Mouse (Mus musculus): Measurements from ENCODE around the gene Tnxb. TPM values are rescaled to one million over a fixed set of nuclear protein-coding genes. Genes with fewer than 3 reads are reported as not detected.
A peak's percentile ranks its signal among the peaks of the same experiment; 100 is the strongest.

Tnxb gene
- total and polyA plus RNA-seq, 3 experiments, result 27.3 to 28.8 (median 28.5) TPM

GRCm38 (mm10) chr17:34627093-34627942, 43.0 kb upstream of the Tnxb start:
- DNase-seq, result peak; percentile 89 to 91
- intact Hi-C loops (cut with DNase I), result loop anchor here (2.0 kb wide), 2 partner anchors 21 to 63 kb away; partner anchors contain the start of gene Notch4
- H3K4me3 ChIP-seq, result peak overlapping the region; percentile 73
- TF ChIP-seq CTCF (IDR thresholded peaks at IDR 0.05) (no peak), POLR2A (IDR thresholded peaks at IDR 0.05; ENCODE audit: insufficient read depth, low read depth, low read length) (peak; percentile 67; the same call in 1 of the 2 replicates), EP300 (IDR thresholded peaks at IDR 0.05; ENCODE audit: insufficient read depth, low read depth, low read length) (no peak)
- H3K79me2 ChIP-seq (replicated peaks; ENCODE audit: control insufficient read depth, insufficient read depth, low read length), result no peaks in the 10 kb centered on the region
- H3K36me3 ChIP-seq (ENCODE audit: control insufficient read depth, insufficient read depth, low read length), result no peaks in the 10 kb centered on the region
- peak overlapping the region; percentile 88 for H3K9ac ChIP-seq (ENCODE audit: low read depth, low read length)
- H3K4me1 ChIP-seq (ENCODE audit: control insufficient read depth, insufficient read depth, low read length), result peaks cover 5% of the 10 kb centered on the region
- H3K27me3 ChIP-seq (ENCODE audit: control insufficient read depth, insufficient read depth, low read length), result no peaks in the 10 kb centered on the region
- WGBS, result under 1% methylated on average over 41 of the region's 45 CpGs
- peak overlapping the region; percentile 95 for H3K27ac ChIP-seq

- DNase-seq, result peak; percentile 76 to 78
- peaks cover 5% of the 10 kb centered on the region for H3K4me1 ChIP-seq (ENCODE audit: control insufficient read depth, insufficient read depth, low read length)
- no peaks in the 10 kb centered on the region for H3K36me3 ChIP-seq (ENCODE audit: control insufficient read depth, insufficient read depth, low read length)
- H3K79me2 ChIP-seq (replicated peaks; ENCODE audit: control insufficient read depth, insufficient read depth, low read length), result no peaks in the 10 kb centered on the region
- TF ChIP-seq POLR2A (IDR thresholded peaks at IDR 0.05; ENCODE audit: insufficient read depth, low read depth, low read length), result no peak
- TF ChIP-seq CTCF (IDR thresholded peaks at IDR 0.05), result no peak
- TF ChIP-seq EP300 (IDR thresholded peaks at IDR 0.05; ENCODE audit: insufficient read depth, low read depth, low read length), result no peak
- peak within 1 kb of the TSS; percentile 73 for H3K4me3 ChIP-seq
- H3K9ac ChIP-seq (ENCODE audit: low read depth, low read length), result peak within 1 kb of the TSS; percentile 88
- H3K27ac ChIP-seq, result peak within 1 kb of the TSS; percentile 95
- no peaks in the 10 kb centered on the region for H3K27me3 ChIP-seq (ENCODE audit: control insufficient read depth, insufficient read depth, low read length)
- WGBS, result 2% methylated on average over 29 of the region's 29 CpGs
- intact Hi-C loops (cut with DNase I), result loop anchor here (1.0 to 2.0 kb wide), 3 partner anchors 16 to 63 kb away; partner anchors contain the start of genes Fkbpl and Notch4
Observed at GRCm38 (mm10) chr17:34627943-34628643, 42.2 kb upstream of the Tnxb start, which contains the start of gene Ppt2. Gene Ppt2 (minus strand): TSS chr17:34628510.

GRCm38 (mm10) chr17:34628644-34628967, 41.7 kb upstream of the Tnxb start:
- intact Hi-C loops (cut with DNase I), result loop anchor here (1.0 kb wide), 1 partner anchor 16 kb away; the partner anchor contains the start of gene Fkbpl
- Histone ChIP-seq H3K4me1 (ENCODE audit: control insufficient read depth, insufficient read depth, low read length) (peaks cover 5% of the 10 kb centered on the region), H3K36me3 (ENCODE audit: control insufficient read depth, insufficient read depth, low read length) (no peaks in the 10 kb centered on the region), H3K9ac (ENCODE audit: low read depth, low read length) (no peak overlapping the region), H3K79me2 (replicated peaks; ENCODE audit: control insufficient read depth, insufficient read depth, low read length) (no peaks in the 10 kb centered on the region), H3K4me3 (peak overlapping the region; percentile 73), H3K27me3 (ENCODE audit: control insufficient read depth, insufficient read depth, low read length) (no peaks in the 10 kb centered on the region), H3K27ac (peak overlapping the region; percentile 95)
- no peak for TF ChIP-seq CTCF (IDR thresholded peaks at IDR 0.05)
- no peak for TF ChIP-seq EP300 (IDR thresholded peaks at IDR 0.05; ENCODE audit: insufficient read depth, low read depth, low read length)
- TF ChIP-seq POLR2A (IDR thresholded peaks at IDR 0.05; ENCODE audit: insufficient read depth, low read depth, low read length), result no peak
- WGBS, result 54% methylated on average over 5 of the region's 5 CpGs
- DNase-seq, result no peak

GRCm38 (mm10) chr17:34629221-34629751, 41.0 kb upstream of the Tnxb start, which contains the start of gene Prrt1:
Gene Prrt1 (plus strand): TSS chr17:34629533.
- Histone ChIP-seq H3K9ac (ENCODE audit: low read depth, low read length) (peak within 1 kb of the TSS; percentile 88), H3K4me1 (ENCODE audit: control insufficient read depth, insufficient read depth, low read length) (peaks cover 5% of the 10 kb centered on the region), H3K27ac (peak within 1 kb of the TSS; percentile 95), H3K36me3 (ENCODE audit: control insufficient read depth, insufficient read depth, low read length) (no peaks in the 10 kb centered on the region), H3K27me3 (ENCODE audit: control insufficient read depth, insufficient read depth, low read length) (no peaks in the 10 kb centered on the region), H3K4me3 (peak within 1 kb of the TSS; percentile 73), H3K79me2 (replicated peaks; ENCODE audit: control insufficient read depth, insufficient read depth, low read length) (no peaks in the 10 kb centered on the region)
- intact Hi-C loops (cut with DNase I), result no loop called here
- WGBS, result 23% methylated on average over 16 of the region's 16 CpGs
- DNase-seq, result no peak
- TF ChIP-seq CTCF (IDR thresholded peaks at IDR 0.05) (no peak), POLR2A (IDR thresholded peaks at IDR 0.05; ENCODE audit: insufficient read depth, low read depth, low read length) (0 out of 2 replicates have a peak, but pooled peaks have one; percentile 26), EP300 (IDR thresholded peaks at IDR 0.05; ENCODE audit: insufficient read depth, low read depth, low read length) (no peak)

- Histone ChIP-seq H3K9ac (ENCODE audit: low read depth, low read length) (0 out of 2 replicates have a peak overlapping the region, but pooled peaks have one; percentile 4), H3K4me3 (peak overlapping the region; percentile 21), H3K4me1 (ENCODE audit: control insufficient read depth, insufficient read depth, low read length) (peaks cover 5% of the 10 kb centered on the region), H3K27me3 (ENCODE audit: control insufficient read depth, insufficient read depth, low read length) (no peaks in the 10 kb centered on the region), H3K27ac (no peak overlapping the region; the same call in 1 of the 2 replicates), H3K79me2 (replicated peaks; ENCODE audit: control insufficient read depth, insufficient read depth, low read length) (no peaks in the 10 kb centered on the region), H3K36me3 (ENCODE audit: control insufficient read depth, insufficient read depth, low read length) (no peaks in the 10 kb centered on the region)
- intact Hi-C loops (cut with DNase I), result no loop called here
- WGBS, result 51% methylated on average over 12 of the region's 12 CpGs
- no peak for DNase-seq
- no peak for TF ChIP-seq EP300 (IDR thresholded peaks at IDR 0.05; ENCODE audit: insufficient read depth, low read depth, low read length)
- TF ChIP-seq POLR2A (IDR thresholded peaks at IDR 0.05; ENCODE audit: insufficient read depth, low read depth, low read length), result no peak
- no peak for TF ChIP-seq CTCF (IDR thresholded peaks at IDR 0.05)
Observed at GRCm38 (mm10) chr17:34629796-34630603, 40.3 kb upstream of the Tnxb start.

All from heart, adult 2 months (tissue).